Mouse (Mus musculus) spleen, postnatal 10 days (tissue): ENCODE results near the gene Abca15.
"Not testable (repeated sequence)": the region's sequence is repeated elsewhere in the genome, so short reads cannot be mapped to it uniquely, and the experiment has no call there.

Source experiments
- DNase-seq, 2 experiments: peaks; one replicate each; pipeline ENCODE4 v3.0.0; 2021 to 2022; ENCODE audit warnings: low spot score in 2 of 2

Abca15 gene

DNA sequence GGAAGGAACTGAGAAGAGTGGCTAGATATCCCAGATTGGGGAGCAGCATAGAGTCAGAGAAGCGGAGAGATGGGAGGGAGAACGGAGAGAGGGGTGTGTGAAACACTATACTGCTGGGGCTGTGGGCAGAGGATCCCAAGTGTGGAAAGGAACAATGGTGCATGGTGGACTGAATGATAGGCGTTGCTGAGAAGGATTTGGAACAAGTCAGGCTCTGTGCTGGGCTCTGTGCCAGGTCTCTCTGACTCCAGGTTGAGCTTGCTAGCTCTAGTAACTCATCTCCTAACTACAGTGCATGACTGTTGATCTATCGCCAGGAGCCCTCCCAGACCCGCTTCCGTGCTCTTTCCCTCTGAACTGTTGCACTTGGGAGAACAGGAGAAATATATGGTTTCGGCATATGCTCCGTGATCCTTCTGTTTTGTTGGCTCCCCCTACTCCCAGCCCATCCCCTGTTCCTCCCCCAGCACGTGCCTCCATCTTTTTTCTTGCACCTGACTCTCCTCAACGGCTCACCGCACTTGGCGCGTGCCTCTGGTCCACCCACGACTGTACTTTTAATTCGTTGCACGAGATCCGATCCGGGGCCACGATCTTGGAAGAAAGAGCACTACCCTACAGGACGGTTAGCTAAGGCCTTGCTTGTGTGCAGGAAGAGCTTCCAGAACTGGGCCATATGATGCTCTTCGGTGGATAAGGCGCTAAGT, at the start of gene Abca15:
Gene Abca15, plus strand, starts transcription at position 584 of the 707 bp plus-strand sequence.
- DNase-seq, result no peak

- no peak for DNase-seq
Observed at GRCm38 (mm10) chr7:120285286-120285685, 43.2 kb upstream of the Abca15 start.

DNA sequence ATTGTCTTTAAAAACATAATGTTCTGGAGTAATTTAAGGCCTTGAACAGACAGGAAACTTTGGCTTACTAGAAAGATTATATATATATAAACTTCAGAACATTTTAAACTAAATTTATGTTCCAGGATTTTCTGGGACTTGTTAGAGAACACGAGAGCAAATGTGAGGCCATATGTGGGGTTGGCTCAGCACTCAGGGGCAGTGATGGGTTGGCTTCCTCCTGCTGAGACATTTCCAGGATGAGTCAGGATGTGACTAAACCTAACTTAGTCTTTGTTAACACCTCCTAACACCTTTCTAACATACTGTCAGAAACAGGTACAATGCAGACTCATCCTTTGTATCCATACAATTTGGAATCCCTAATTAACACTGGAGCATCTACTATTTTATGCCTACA, 12.4 kb upstream of the Abca15 start:
- DNase-seq, result no peak

DNA sequence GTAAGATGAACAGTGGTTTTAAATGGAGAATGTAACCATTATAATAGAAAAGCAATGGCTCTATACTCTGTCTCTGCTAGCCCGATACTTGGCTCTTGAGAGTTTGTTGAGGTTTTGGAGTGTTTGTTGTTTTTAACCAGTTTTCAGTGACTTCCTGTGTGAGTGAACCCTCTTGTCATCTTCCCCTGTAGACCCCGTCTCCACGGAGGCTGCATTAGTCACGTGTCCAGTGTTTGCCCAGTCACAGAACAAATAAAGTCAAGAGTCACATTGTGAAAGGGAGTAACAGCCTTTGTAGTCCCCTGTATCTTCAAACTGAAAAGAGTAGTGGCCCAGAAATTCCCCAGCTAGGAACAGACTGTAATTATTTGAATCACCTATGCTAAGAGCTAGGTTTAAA, 5.5 kb upstream of the Abca15 start:
- DNase-seq, result no peak

- not testable (repeated sequence) for DNase-seq
Observed at GRCm38 (mm10) chr7:120325911-120326310, 2.6 kb upstream of the Abca15 start.

DNA sequence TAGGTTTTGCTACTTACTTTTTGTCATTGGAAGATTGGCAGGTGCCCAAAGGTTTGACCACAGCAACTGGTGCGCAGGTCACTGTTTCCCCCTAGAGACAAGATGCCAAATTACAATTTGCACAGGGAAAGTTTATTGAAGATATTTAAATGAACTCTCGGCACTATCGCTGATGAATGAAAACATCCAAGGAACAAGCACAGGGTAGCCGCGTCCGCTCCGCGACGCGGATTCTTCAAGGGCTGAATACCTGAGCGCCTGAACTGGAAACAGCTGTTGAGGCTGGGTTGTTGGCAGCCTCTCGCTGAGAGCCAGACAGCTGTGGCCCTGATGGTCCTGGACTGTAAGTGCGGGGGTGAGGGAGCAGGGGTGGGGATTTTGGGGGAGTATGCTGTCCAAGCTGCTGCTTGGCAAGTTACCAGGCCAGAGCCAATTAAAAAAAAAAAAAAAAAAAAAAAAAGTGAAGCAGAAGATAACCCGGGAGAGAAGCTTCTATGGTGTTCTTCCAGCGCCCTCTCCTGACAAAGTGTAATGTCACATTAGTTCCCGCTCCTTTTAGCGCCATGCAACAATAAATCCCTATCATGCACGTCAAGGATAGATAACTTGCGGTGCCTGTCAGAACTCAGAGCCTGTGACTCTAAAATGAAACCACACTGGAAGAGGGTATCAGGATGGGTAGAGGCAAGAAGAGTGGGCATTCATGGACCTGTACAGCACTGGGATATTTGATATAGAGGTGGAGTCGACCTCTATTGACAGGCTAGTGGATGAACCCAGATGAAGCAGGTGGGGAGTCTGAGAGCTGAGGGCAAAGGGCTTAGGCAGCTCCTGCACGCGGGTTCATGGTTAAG, 1.0 kb upstream of the Abca15 start:
- DNase-seq, result no peak

GRCm38 (mm10) chr7:120361159-120361558, 32.7 kb downstream of the Abca15 start:
- no peak for DNase-seq

DNA sequence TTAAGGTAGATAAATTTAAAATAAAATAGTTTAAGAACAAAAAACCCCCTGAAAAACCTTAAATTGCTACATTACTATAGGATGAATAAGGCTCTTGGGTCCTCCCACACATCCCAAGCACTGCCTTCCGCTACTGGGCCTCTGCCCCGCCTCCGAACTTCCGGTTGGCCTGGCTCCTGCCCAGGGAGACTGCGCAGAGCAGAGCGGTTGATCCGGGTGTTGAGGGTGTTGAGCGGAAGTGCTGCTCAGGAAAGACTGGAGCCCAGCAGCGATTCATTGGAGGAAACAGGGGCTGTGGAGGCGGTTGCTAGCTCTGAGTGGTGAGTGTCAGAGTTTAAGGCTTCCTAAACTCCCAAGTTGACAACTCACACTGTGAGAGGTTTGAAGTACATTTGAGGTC, 81.0 kb downstream of the Abca15 start, which contains the start of gene Abca16:
Gene Abca16, plus strand, starts transcription at position 201 of the 400 bp plus-strand sequence.
- DNase-seq, result no peak

DNA sequence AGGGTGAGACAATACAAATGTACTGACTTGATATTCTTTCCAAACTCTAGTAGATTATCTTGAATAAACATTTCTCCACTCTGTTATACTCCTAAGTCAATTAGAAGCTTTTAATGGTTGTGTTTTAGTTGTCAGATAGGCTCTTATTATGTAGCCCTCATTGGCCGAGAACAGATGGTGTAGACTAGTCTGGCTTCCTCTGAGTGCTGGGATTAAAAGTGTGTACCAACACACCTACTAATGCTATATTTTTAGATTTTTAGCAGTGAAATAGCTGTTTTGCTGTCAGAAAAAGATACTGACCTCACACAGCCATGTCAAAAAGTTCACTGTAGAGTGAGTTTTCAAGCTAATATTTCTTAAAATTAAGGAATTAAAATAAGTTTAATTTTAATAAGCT, 83.9 kb downstream of the Abca15 start:
- no peak for DNase-seq

DNA sequence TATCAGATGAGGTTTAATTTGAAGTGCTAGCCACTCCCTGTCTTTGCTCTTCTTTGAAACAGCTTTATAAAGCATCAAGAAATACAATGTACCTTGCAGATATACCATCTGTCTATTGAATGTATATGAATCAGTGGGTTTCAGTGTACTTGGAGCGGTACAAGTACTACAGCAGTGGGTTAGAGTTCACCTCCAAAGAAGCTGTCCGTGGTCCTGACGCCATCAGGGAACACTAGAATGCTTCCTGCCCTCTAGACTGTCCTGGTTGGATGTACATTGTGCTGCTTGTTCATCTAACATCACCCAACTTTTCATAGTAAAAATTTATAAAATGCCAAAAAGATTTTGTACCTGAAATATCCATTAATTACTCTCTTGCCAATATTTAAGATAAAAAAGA, 98.2 kb downstream of the Abca15 start:
- DNase-seq, result no peak

- DNase-seq, result no peak
Observed at GRCm38 (mm10) chr7:120431464-120431863, 103.0 kb downstream of the Abca15 start.
